Mouse (Mus musculus): ENCODE data around the gene Tgfbr2.

Gene Tgfbr2

DNA sequence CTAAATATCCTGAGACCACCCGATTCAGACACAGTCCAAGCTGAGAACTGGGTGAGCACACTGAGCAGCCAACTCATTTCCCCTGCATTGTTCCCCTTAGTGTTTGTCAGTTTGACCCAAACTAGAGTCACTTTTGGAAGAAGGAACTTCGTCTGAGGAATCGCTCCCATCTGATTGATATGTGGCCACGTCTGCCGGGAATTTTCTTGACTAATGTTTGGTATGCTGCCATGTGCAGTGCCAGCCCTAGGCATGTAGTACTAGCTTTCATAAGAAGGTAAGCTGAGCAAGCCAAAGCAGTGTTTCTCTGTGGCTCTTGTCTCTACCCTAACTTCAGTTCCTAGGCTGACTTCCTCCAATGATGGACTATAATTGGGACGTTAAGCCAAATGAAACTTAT is 7.9 kb upstream of the Tgfbr2 start:
- H3K27me3 ChIP-seq (ENCODE audit: control insufficient read depth, insufficient read depth, low read length, poor library complexity, severe bottlenecking): no peaks in the 10 kb centered on the region
- H3K36me3 ChIP-seq (ENCODE audit: control insufficient read depth, insufficient read depth, low read length, poor library complexity, severe bottlenecking): no peaks in the 10 kb centered on the region
- DNase-seq (ENCODE audit: low read depth, low spot score): no peak

DNA sequence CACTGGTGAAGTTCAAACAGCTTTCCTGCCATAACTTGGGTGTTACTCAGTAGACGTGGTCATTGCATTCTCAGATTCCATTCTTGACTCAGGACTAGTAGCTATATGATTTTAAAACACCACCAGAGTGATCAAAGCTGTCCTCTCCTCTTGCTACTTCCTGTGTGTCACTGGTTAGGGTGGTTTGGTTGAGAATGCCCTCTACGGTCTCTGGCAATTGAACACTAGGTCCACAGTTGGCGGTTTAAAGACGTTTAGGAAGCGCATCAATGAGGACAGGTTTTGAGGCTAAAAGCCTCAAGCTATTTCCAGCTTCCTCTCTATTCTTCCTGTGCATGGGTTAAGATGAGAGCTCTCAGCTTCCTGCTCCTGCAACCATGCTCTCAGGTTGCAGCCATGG is 6.4 kb upstream of the Tgfbr2 start:
- no peak for DNase-seq (ENCODE audit: low read depth, low spot score)
- Histone ChIP-seq H3K36me3 (ENCODE audit: control insufficient read depth, insufficient read depth, low read length, poor library complexity, severe bottlenecking) (no peaks in the 10 kb centered on the region), H3K27me3 (ENCODE audit: control insufficient read depth, insufficient read depth, low read length, poor library complexity, severe bottlenecking) (no peaks in the 10 kb centered on the region)

DNA sequence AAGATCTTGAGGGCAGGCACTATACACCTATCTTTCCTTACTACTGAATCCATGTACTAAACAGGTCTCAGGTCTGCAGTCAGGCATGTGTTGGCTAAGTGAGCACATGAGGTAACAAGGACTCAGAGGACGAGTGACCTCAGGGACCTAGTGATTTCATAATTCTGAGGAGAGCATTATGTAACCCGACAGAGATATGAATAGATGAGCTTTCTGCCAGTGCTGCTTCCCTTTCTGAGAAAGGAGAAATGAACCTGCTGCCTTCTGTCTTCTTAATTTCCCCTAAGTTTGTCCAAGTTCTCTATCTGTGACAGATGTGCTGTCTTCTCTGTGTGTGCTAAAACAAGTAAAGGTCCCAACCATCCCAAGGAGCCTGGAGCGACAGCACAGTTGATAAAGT is 3.0 kb upstream of the Tgfbr2 start:
- H3K36me3 ChIP-seq (ENCODE audit: control insufficient read depth, insufficient read depth, low read length, poor library complexity, severe bottlenecking): no peaks in the 10 kb centered on the region
- no peaks in the 10 kb centered on the region for H3K27me3 ChIP-seq (ENCODE audit: control insufficient read depth, insufficient read depth, low read length, poor library complexity, severe bottlenecking)
- DNase-seq (ENCODE audit: low read depth, low spot score): peak; percentile 80

DNA sequence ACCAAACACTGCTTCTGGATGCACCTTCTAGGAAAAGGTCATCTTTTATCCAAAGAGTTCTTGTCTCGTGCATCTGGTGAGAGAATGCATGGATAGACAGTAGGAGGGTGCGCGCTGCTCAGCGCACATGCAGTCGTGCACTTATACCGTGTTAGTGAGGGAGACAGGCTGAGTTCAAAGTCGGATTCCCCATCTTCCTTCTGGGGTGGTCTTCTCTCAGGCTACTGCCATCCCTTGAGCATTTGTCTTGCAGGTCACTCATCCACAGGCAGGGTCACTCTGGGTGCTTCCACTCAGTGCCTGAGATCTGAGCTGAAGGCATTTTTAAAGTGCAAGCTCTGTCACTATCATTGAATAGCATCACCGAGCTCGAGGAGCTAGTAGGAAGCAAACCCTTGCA is 1.9 kb upstream of the Tgfbr2 start:
- Histone ChIP-seq H3K27me3 (ENCODE audit: control insufficient read depth, insufficient read depth, low read length, poor library complexity, severe bottlenecking) (no peaks in the 10 kb centered on the region), H3K36me3 (ENCODE audit: control insufficient read depth, insufficient read depth, low read length, poor library complexity, severe bottlenecking) (no peaks in the 10 kb centered on the region)
- no peak for DNase-seq (ENCODE audit: low read depth, low spot score)

GRCm38 (mm10) chr9:116175488-116176115 is 442 bp upstream of the Tgfbr2 start:
- no peaks in the 10 kb centered on the region for H3K27me3 ChIP-seq (ENCODE audit: control insufficient read depth, insufficient read depth, low read length, poor library complexity, severe bottlenecking)
- peak; percentile 93 for DNase-seq (ENCODE audit: low read depth, low spot score)
- no peaks in the 10 kb centered on the region for H3K36me3 ChIP-seq (ENCODE audit: control insufficient read depth, insufficient read depth, low read length, poor library complexity, severe bottlenecking)

DNA sequence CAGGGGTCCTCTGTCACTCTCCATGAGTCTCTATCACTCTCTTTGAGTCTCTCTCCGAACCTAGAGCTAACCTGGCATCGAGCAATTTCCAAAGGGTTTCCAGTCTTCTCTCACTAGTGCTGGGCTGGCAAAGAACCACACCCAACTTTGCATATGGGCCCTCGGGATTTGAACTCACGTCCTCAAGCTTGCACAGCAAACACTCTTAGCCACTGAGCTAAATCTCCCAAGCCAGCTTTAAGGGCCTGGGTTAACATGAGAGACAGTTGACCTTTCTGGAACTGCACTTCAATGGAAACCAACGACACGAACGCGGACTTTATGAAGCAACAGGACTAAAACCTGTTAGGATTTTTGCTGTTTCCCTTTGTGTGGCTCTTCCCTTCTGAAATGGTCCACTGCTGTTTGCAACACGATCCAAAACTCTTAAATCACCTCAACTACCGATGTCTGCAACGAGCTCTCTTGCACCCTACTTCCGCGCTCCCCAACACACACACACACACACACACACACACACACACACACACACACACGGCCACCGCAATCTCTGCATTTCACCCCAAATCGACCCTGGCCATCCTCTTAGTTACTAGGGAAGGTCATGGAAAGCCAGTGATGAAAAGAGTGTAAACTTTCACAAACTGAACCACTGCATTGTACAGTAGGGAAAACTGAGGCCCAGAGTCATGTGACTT is 1.5 kb downstream of the Tgfbr2 start:
- Histone ChIP-seq H3K36me3 (ENCODE audit: control insufficient read depth, insufficient read depth, low read length, poor library complexity, severe bottlenecking) (no peaks in the 10 kb centered on the region; the same call in 1 of the 2 replicates), H3K27me3 (ENCODE audit: control insufficient read depth, insufficient read depth, low read length, poor library complexity, severe bottlenecking) (no peaks in the 10 kb centered on the region)
- DNase-seq (ENCODE audit: low read depth, low spot score): peak; percentile 54

DNA sequence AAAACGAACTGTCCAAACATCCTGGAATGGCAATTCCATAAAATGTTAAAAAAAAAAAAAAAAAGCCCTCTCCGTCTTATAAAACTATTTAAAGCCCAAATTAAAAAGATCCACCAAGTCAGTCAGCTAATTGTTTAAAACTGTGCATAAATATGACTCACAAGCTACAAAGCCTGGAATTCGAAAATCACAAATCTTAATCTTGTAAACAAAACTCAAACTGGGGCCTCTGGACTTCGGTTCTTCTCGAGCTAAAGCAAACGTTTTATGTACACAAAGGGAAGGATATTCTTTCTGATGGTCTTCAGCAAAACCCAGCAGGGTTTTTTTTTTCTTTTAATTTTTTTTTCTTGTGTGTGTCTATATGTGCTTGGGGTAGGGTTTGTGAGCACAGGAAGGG is 2.1 kb downstream of the Tgfbr2 start:
- H3K27me3 ChIP-seq (ENCODE audit: control insufficient read depth, insufficient read depth, low read length, poor library complexity, severe bottlenecking): no peaks in the 10 kb centered on the region
- H3K36me3 ChIP-seq (ENCODE audit: control insufficient read depth, insufficient read depth, low read length, poor library complexity, severe bottlenecking): no peaks in the 10 kb centered on the region; the same call in 1 of the 2 replicates
- no peak for DNase-seq (ENCODE audit: low read depth, low spot score)

DNA sequence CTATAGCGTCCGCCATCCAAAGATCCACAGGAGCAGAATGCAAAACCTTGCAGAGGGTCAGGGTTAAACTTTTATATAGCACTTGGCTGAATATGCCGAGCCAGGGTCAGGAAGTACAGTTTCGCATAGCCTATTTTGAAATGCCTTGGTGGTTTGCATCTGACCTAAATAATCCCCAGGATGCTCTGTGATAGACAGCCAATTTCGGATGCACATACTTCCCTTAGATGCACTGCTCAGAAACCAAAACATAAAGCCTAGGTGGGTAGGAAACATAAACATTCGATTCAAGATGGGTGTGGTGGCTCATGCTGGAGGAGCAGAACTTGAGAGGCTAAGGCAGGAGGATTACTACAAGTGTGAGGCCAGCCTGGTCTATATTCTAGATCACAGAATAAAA is 6.1 kb downstream of the Tgfbr2 start:
- Histone ChIP-seq H3K27me3 (ENCODE audit: control insufficient read depth, insufficient read depth, low read length, poor library complexity, severe bottlenecking) (no peaks in the 10 kb centered on the region), H3K36me3 (ENCODE audit: control insufficient read depth, insufficient read depth, low read length, poor library complexity, severe bottlenecking) (no peaks in the 10 kb centered on the region; the same call in none of the 2 replicates)
- peak; percentile 47 for DNase-seq (ENCODE audit: low read depth, low spot score)

GRCm38 (mm10) chr9:116167304-116167880 is 7.8 kb downstream of the Tgfbr2 start:
- no peak for DNase-seq (ENCODE audit: low read depth, low spot score)
- Histone ChIP-seq H3K27me3 (ENCODE audit: control insufficient read depth, insufficient read depth, low read length, poor library complexity, severe bottlenecking) (no peaks in the 10 kb centered on the region), H3K36me3 (ENCODE audit: control insufficient read depth, insufficient read depth, low read length, poor library complexity, severe bottlenecking) (no peaks in the 10 kb centered on the region; the same call in none of the 2 replicates)

GRCm38 (mm10) chr9:116166363-116166762 is 8.8 kb downstream of the Tgfbr2 start:
- no peaks in the 10 kb centered on the region for H3K27me3 ChIP-seq (ENCODE audit: control insufficient read depth, insufficient read depth, low read length, poor library complexity, severe bottlenecking)
- no peak for DNase-seq (ENCODE audit: low read depth, low spot score)
- peaks cover 2% of the 10 kb centered on the region for H3K36me3 ChIP-seq (ENCODE audit: control insufficient read depth, insufficient read depth, low read length, poor library complexity, severe bottlenecking)

DNA sequence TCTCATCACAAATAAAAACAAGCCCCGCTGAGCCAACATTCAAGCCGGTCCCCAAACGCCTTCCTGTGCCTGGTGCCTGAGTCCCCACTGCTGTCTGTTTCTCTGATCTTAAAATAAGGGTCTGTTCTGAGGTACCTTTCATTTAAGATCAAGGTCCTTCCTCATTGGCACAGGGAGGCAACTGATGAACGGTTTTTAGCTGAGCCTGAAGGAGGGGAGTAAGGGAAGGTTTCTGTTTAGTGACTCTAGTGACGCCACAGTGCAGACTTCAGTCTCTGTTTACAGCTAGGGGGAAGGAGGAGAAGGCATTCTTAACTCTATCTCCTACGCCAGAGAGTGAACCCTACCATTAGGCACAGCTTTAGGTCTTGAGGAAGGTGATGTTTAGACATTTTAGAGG is 11.3 kb downstream of the Tgfbr2 start:
- DNase-seq (ENCODE audit: low read depth, low spot score): no peak
- Histone ChIP-seq H3K27me3 (ENCODE audit: control insufficient read depth, insufficient read depth, low read length, poor library complexity, severe bottlenecking) (no peaks in the 10 kb centered on the region), H3K36me3 (ENCODE audit: control insufficient read depth, insufficient read depth, low read length, poor library complexity, severe bottlenecking) (peaks cover 2% of the 10 kb centered on the region)

DNA sequence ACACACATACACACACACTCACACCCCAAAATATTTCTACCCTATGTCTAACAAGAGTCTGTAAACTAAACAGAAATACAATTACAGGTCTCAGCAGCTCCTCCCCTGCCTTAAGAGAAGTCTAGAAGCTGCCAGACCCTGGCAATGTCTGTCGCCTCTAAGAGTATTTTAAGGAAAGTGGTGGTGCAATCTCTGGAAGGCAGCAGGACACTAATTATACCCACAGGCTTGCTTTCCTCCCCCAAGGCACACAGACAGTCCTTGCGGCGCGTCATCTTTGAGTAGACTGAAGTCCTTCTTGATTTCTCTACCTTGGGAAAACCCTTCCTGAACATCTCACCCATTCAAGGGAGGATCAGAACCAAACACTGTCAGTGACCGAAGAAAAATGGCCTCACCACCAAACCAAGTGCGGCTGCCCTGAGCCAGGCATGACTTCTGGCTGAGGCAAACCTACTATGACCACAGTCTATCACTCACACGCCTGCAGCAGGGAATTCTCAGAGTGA is 12.2 kb downstream of the Tgfbr2 start:
- Histone ChIP-seq H3K27me3 (ENCODE audit: control insufficient read depth, insufficient read depth, low read length, poor library complexity, severe bottlenecking) (no peaks in the 10 kb centered on the region), H3K36me3 (ENCODE audit: control insufficient read depth, insufficient read depth, low read length, poor library complexity, severe bottlenecking) (peaks cover 2% of the 10 kb centered on the region)
- no peak for DNase-seq (ENCODE audit: low read depth, low spot score)

DNA sequence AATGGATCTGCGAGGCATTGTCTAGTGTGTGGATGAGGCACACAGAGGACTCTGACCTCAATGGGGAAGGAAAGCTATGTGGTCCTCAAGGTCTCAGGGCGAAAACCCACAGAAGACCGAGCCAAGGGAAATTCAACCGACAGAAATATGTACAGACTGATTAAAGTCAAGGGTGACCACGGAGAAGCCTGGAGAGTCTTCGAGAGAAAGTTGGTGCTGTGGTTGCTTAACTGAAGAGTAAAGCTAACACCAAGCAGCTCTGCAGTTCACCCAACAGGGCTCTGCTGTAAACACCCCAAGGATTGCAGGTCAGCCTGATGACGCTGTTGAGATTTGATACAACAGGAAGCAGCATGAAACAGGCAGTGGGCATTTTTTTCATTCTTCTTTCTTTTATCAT is 14.3 kb downstream of the Tgfbr2 start:
- Histone ChIP-seq H3K27me3 (ENCODE audit: control insufficient read depth, insufficient read depth, low read length, poor library complexity, severe bottlenecking) (no peaks in the 10 kb centered on the region), H3K36me3 (ENCODE audit: control insufficient read depth, insufficient read depth, low read length, poor library complexity, severe bottlenecking) (peaks cover 2% of the 10 kb centered on the region)
- peak; percentile 40 for DNase-seq (ENCODE audit: low read depth, low spot score)

DNA sequence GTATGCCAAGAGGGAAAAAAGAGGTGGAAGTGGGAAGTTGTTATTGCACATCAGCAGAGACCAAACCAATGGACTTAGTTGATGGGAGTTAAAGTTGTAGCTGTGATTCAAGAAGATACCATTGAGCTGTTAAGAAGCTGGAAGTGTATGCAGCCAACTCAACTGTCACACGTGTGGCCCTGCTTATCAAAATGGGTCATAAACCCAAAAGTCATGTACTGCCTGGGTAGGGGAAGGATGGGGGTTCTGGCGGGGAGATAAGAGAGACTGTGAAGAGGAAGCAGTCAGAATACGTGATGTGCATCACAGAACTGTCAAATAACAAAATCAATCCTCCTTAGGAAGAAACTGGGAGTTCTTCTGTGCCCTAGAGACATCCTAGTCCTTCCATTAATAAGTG is 15.1 kb downstream of the Tgfbr2 start:
- peaks cover 5% of the 10 kb centered on the region for H3K36me3 ChIP-seq (ENCODE audit: control insufficient read depth, insufficient read depth, low read length, poor library complexity, severe bottlenecking)
- peak; percentile 44 for DNase-seq (ENCODE audit: low read depth, low spot score)
- no peaks in the 10 kb centered on the region for H3K27me3 ChIP-seq (ENCODE audit: control insufficient read depth, insufficient read depth, low read length, poor library complexity, severe bottlenecking)

GRCm38 (mm10) chr9:116156501-116156900 is 18.7 kb downstream of the Tgfbr2 start:
- no peak for DNase-seq (ENCODE audit: low read depth, low spot score)
- H3K36me3 ChIP-seq (ENCODE audit: control insufficient read depth, insufficient read depth, low read length, poor library complexity, severe bottlenecking): peaks cover 9% of the 10 kb centered on the region; the same call in 1 of the 2 replicates
- H3K27me3 ChIP-seq (ENCODE audit: control insufficient read depth, insufficient read depth, low read length, poor library complexity, severe bottlenecking): no peaks in the 10 kb centered on the region

Data from splenic B cell, adult 2 months (primary cell).